Mouse (Mus musculus) lung, postnatal 0 days (tissue): ENCODE results near the gene Clcn6. TPM values are rescaled to one million over a fixed set of nuclear protein-coding genes. Genes with fewer than 3 reads are reported as not detected.

Experiments used
- ATAC-seq: fragments of 200-750 bp; cut with Nextera tagmentation; 2 replicates; pipeline ENCODE4 v1.8.0; 2017; ENCODE audit warnings: moderate library complexity
- DNase-seq: peaks from one replicate; pipeline ENCODE4 v3.0.0-alpha.2; 2016; ENCODE audit warnings: low spot score
- H3K27ac ChIP-seq: fragments of 300-500 bp; sonication (generic); 2 replicates; pipeline ENCODE4 v1.5.1; 2014; ENCODE audit warnings: antibody characterized with exemption, mild to moderate bottlenecking, low read length, mixed read lengths
- H3K27me3 ChIP-seq: fragments of 300-500 bp; sonication (generic); replicated peaks from 2 replicates; pipeline ENCODE4 v1.6.1; 2014; ENCODE audit warnings: low read length, mixed read lengths; ENCODE audit not compliant: insufficient read depth
- H3K36me3 ChIP-seq: fragments of 300-500 bp; sonication (generic); 2 replicates; pipeline ENCODE4 v1.6.1; 2014; ENCODE audit warnings: low read length, mixed read lengths; ENCODE audit not compliant: insufficient read depth
- H3K4me1 ChIP-seq: fragments of 300-500 bp; sonication (generic); 2 replicates; pipeline ENCODE4 v1.6.1; 2014; ENCODE audit warnings: antibody characterized with exemption, low read depth, low read length, mixed read lengths; ENCODE audit not compliant: insufficient read depth
- H3K4me2 ChIP-seq: fragments of 300-500 bp; sonication (generic); replicated peaks from 2 replicates; pipeline ENCODE4 v1.6.1; 2014; ENCODE audit warnings: low read depth, mild to moderate bottlenecking, low read length, moderate library complexity, mixed read lengths
- H3K4me3 ChIP-seq: fragments of 300-500 bp; sonication (generic); 2 replicates; pipeline ENCODE4 v1.5.1; 2014; ENCODE audit warnings: low read depth, low read length
- H3K9ac ChIP-seq: fragments of 300-500 bp; sonication (generic); replicated peaks from 2 replicates; pipeline ENCODE4 v1.6.1; 2014; ENCODE audit warnings: low read depth, mild to moderate bottlenecking
- H3K9me3 ChIP-seq: fragments of 300-500 bp; sonication (generic); 2 replicates; pipeline ENCODE4 v1.6.1; 2016; ENCODE audit warnings: low read length, mixed read lengths
- CTCF ChIP-seq: IDR thresholded peaks from 2 replicates; pipeline ENCODE4 v1.5.1; 2016; ENCODE audit warnings: antibody characterized with exemption, mild to moderate bottlenecking
- EP300 ChIP-seq: IDR thresholded peaks from 2 replicates; pipeline ENCODE4 v1.6.1; 2016; ENCODE audit warnings: antibody characterized with exemption, mild to moderate bottlenecking, control low read depth
- whole genome bisulfite sequencing: fragments of 180-500 bp; shearing (Covaris S2); extraction: QIAGEN DNeasy Blood & Tissue Kit; methylation state at CpG from one replicate; pipeline ENCODE4 v1.1.7; 2014; 5-methylcytosine and 5-hydroxymethylcytosine counted together
- polyA plus RNA-seq: library from polyadenylated mRNA; unstranded; fragments of >200 nt; fragmentation: Nextera tagmentation; extraction: Ambion mirVana; gene quantifications from 2 replicates; pipeline ENCODE4 v1.2.1, GENCODE M21; 2015

The Clcn6 gene
- polyA plus RNA-seq, 1 experiment from 2014 or later, result 4.1 TPM

GRCm38 (mm10) chr4:148084261-148084714 lies 45.7 kb upstream of the Clcn6 start:
- no peak overlapping the region for H3K4me2 ChIP-seq
- 8% methylated on average over 2 of the region's 8 CpGs for WGBS
- DNase-seq (peak; percentile 72), ATAC-seq (peak; percentile 22)
- H3K27ac ChIP-seq, result no peak overlapping the region
- H3K27me3 ChIP-seq, result no peaks in the 10 kb centered on the region
- peaks cover 16% of the 10 kb centered on the region for H3K4me1 ChIP-seq
- no peak overlapping the region for H3K4me3 ChIP-seq
- H3K36me3 ChIP-seq, result peaks cover 5% of the 10 kb centered on the region; the same call in 1 of the 2 replicates
- TF ChIP-seq EP300 (no peak; the same call in 1 of the 2 replicates), CTCF (no peak)
- H3K9ac ChIP-seq, result no peak overlapping the region
- no peaks in the 10 kb centered on the region for H3K9me3 ChIP-seq

GRCm38 (mm10) chr4:148083176-148083899 lies 44.7 kb upstream of the Clcn6 start:
- H3K27ac ChIP-seq, result no peak overlapping the region; the same call in 1 of the 2 replicates
- no peak overlapping the region for H3K9ac ChIP-seq
- 0 out of 2 replicates have a peak overlapping the region, but pooled peaks have one; percentile 1 for H3K4me2 ChIP-seq
- no peaks in the 10 kb centered on the region for H3K27me3 ChIP-seq
- TF ChIP-seq CTCF, result no peak
- no peak for TF ChIP-seq EP300
- H3K9me3 ChIP-seq, result no peaks in the 10 kb centered on the region
- WGBS, result 52% methylated on average over 20 of the region's 21 CpGs
- no peak overlapping the region for H3K4me3 ChIP-seq
- ATAC-seq, result no peak
- DNase-seq, result peak; percentile 50
- H3K4me1 ChIP-seq, result peaks cover 16% of the 10 kb centered on the region
- H3K36me3 ChIP-seq, result peaks cover 5% of the 10 kb centered on the region; the same call in 1 of the 2 replicates

- H3K27ac ChIP-seq, result no peak overlapping the region
- no peak overlapping the region for H3K4me2 ChIP-seq
- ATAC-seq (no peak), DNase-seq (peak; percentile 42)
- no peaks in the 10 kb centered on the region for H3K27me3 ChIP-seq
- H3K4me1 ChIP-seq, result peaks cover 16% of the 10 kb centered on the region
- no peaks in the 10 kb centered on the region for H3K9me3 ChIP-seq
- H3K9ac ChIP-seq, result no peak overlapping the region
- H3K36me3 ChIP-seq, result peaks cover 5% of the 10 kb centered on the region; the same call in 1 of the 2 replicates
- no peak overlapping the region for H3K4me3 ChIP-seq
- WGBS, result 49% methylated on average over 12 of the region's 12 CpGs
- TF ChIP-seq CTCF (peak; percentile 81), EP300 (no peak)
Measured at GRCm38 (mm10) chr4:148082257-148083044, 43.8 kb upstream of the Clcn6 start.

GRCm38 (mm10) chr4:148081201-148081600 lies 42.6 kb upstream of the Clcn6 start:
- Histone ChIP-seq H3K27ac (no peak overlapping the region), H3K36me3 (peaks cover 5% of the 10 kb centered on the region; the same call in 1 of the 2 replicates), H3K27me3 (no peaks in the 10 kb centered on the region), H3K4me1 (peaks cover 9% of the 10 kb centered on the region), H3K9ac (no peak overlapping the region), H3K9me3 (no peaks in the 10 kb centered on the region), H3K4me2 (no peak overlapping the region), H3K4me3 (no peak overlapping the region)
- 83% methylated on average over 10 of the region's 10 CpGs for WGBS
- ATAC-seq (no peak), DNase-seq (no peak)
- TF ChIP-seq EP300 (no peak), CTCF (no peak)

GRCm38 (mm10) chr4:148080597-148080973 lies 42.0 kb upstream of the Clcn6 start:
- Histone ChIP-seq H3K4me2 (no peak overlapping the region), H3K27me3 (no peaks in the 10 kb centered on the region), H3K4me3 (no peak overlapping the region), H3K4me1 (peaks cover 9% of the 10 kb centered on the region), H3K9me3 (no peaks in the 10 kb centered on the region), H3K9ac (no peak overlapping the region), H3K36me3 (peaks cover 5% of the 10 kb centered on the region; the same call in 1 of the 2 replicates), H3K27ac (no peak overlapping the region)
- TF ChIP-seq CTCF (no peak), EP300 (no peak)
- 89% methylated on average over 1 of the region's 1 CpGs for WGBS
- ATAC-seq, result no peak
- DNase-seq, result no peak

GRCm38 (mm10) chr4:148079944-148080596 lies 41.4 kb upstream of the Clcn6 start:
- H3K9me3 ChIP-seq, result no peaks in the 10 kb centered on the region
- no peak overlapping the region for H3K4me3 ChIP-seq
- no peaks in the 10 kb centered on the region for H3K27me3 ChIP-seq
- DNase-seq (no peak), ATAC-seq (no peak)
- WGBS, result 92% methylated on average over 8 of the region's 8 CpGs
- H3K4me2 ChIP-seq, result no peak overlapping the region
- no peak overlapping the region for H3K9ac ChIP-seq
- TF ChIP-seq CTCF (no peak), EP300 (no peak)
- no peak overlapping the region for H3K27ac ChIP-seq
- peaks cover 9% of the 10 kb centered on the region for H3K4me1 ChIP-seq
- H3K36me3 ChIP-seq, result peaks cover 5% of the 10 kb centered on the region; the same call in 1 of the 2 replicates
